Mouse (Mus musculus) fibroblast of lung, adult 2 months (primary cell): ENCODE results near the gene Rnf185.

Experiments used
- DNase-seq: peaks from one replicate; pipeline ENCODE4 v3.0.0-alpha.2; 2011; ENCODE audit warnings: low read depth

Rnf185 gene

DNA sequence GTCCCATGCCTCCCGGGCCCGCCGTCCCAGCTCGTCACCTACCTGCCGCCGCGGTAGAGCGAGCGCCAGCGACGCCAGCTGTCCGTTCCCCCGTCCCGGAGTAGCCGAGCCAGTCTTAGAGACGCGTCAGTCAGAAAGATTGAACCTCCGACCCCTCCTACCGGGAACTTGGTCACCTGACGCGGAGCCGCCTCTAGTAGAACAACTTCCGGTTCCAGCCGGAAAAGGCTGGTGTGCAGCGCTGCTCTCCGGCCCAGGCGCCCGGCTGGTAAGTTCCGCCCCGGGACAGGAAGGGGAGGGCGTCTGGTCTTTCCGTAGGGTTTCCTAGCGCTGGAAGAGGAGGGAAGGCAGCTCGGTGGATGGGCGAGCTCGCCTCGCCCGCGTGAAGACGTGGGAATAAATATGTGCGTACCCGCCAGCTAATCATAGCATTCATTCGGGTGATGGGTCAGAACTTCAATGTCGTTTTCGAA, at the start of gene Rnf185:
Rnf185 (minus strand) TSS at position 197 of the 473 bp plus-strand sequence.
- DNase-seq: peak; percentile 86

DNA sequence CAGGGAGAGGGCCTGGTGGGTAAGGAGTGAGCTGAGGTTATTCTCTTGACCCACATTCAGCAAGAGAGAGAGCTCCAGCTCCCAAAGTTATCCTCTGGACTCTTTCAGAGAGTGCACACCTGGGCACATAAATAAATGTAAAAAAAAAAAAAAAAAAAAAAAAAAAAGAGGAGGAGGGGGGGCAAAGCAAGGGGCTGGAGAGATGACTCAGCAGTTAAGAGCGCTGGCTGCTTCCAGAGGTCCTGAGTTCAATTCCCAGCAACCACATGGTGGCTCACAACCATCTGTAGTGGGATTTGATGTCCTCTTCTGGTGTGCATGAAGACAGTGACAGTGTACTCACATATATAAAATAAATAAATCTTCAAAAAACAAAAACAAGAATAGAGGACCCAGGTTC, 45.1 kb upstream of the Rnf185 start:
- DNase-seq: no peak

DNA sequence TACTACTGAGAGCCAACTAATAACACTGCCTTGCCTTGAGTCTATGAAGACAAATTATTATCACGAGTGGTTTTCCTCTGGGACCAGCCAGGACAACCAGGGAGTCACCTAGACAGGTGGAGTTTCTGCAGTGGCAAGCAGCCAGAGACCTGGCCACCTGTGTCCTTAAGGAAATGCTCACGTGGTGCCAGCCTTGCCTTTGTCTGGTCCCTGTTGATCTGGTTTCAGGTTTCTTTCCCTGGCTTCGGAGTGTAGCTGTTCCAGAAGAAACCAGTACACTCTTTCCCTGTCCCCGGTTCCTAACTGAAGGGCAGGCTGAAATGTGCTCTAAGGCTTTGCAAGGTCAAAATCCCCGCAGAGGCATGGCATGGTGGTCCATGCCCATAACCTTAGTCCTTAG, 44.6 kb upstream of the Rnf185 start:
- DNase-seq: no peak

DNA sequence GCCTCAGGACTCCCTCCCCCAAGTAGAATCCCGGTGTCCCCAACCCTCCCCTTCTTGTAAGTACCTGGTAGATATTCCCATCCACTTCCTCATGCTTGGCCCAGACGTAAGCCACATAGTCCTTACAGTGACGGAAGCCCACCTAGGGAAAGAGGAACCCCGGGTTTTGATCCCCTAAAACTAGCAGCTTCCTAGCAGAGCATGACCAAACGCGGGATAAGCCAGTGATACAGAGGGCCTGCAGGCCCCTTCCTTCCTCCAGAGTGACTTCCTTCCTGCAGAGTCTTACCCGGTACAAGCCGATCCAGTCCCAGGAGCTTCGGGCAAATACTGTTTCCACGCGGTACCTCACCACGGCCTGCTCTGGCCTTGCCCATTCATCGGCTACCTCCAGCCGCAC, 43.3 kb upstream of the Rnf185 start:
- DNase-seq: no peak

DNA sequence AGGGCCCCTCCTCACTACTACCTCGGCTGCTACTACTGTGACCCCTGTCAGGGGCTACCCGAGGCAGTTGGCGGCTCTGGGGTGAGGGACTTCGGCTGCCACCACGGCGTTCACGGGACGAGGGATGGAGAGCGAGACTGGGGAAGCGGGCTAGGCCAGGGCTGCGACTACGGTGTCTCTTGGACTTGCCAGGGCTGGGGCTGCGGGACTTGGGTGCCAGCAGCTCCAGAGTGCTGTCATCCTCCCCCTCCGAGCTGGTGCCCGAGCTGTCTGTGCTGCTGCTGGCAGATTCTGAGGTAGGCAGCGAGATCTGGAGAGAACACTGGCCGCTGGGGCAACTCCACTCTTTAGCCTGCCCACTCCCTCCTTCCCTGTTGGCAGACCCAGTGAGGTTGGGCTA, 42.7 kb upstream of the Rnf185 start:
- no peak for DNase-seq

DNA sequence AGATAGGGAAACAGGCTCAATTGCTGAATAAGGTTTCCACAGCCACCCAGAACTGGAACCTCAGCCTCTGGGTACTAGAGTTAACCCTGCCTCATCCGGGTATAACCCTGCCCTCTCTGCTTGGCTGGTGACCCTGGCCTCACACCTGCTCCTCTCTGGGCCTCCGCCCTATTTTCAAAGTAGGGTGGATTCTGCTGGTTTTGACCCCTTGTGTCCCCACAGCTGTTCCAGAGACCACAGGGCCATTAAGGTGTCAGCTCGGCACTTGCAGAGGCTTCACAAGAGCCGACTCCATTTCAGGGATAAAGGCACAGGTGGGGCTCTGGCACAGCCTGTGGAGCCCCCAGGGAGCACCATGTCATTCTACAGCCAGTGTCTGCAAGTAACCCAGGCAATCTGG, 40.6 kb upstream of the Rnf185 start:
- DNase-seq: no peak

DNA sequence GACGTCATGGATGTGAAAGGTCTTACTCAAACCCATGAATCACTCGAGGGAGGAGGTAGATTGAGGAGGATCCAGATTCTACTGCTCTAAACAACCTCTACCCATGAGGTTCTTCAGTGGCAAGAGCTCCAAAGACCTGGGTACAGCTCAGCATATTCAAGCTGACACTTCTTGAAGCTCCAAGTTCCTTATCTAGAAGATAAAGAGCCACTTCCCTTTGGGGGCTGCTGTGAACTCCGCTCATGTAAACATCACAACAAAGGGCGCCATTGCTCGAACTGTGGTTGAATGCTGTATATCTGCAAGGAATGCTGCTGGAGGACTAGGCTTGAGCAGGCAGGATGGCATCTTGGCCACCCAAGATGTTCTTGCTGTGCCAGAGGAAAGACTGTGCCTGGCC, 36.9 kb upstream of the Rnf185 start:
- DNase-seq: no peak

DNA sequence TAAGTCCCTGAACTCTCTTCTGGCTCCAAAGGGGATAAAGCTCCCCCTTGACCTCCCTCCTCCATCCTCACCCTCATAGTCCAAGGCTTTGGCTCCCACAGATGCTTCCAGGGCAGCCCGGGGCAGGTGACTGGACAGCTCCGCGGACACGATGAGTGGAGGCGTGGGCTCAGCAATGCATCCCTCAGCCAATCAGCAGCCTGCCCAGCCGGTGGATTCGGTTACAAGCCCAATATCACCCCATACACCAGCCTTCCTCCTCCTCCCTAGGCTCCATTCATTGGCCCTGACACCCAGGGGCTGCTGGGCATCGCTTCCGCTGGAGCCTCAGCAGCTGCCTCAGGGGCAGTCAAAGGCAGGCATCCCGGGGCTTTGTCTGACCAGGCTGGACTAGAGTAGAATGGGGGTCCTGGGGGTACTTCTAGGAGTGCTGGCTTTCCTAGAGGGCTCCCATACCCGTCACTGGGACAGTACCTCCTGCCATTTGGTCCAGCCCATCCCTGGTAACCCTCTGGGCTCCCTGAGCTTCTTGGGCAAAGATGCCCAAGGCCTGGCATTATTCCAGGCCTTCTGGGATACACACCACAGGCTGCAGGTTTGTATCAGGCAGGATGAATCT, 35.9 kb upstream of the Rnf185 start, which contains the start of gene Pla2g3:
Pla2g3 (plus strand) TSS at position 333 of the 619 bp plus-strand sequence.
- no peak for DNase-seq

DNA sequence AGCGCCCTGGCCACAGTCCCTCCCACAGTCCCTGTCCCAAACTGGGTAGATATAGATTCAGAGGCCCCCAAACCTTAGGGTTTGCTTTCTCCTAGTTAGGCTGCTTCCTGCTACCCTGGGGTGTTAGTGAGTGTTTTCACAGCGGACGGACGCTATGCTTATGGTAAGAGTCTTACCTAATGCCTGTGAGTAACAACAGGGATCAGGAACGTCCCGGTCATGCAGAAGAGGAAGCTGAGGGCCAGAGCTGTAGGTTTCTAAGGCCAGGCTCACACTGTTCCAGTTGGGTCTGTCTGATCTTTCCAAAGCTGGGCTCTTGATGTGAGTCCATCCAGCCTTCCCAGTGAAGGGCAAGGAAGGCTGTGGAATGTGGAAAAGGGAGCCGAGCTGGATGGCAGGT, 34.2 kb upstream of the Rnf185 start:
- no peak for DNase-seq

DNA sequence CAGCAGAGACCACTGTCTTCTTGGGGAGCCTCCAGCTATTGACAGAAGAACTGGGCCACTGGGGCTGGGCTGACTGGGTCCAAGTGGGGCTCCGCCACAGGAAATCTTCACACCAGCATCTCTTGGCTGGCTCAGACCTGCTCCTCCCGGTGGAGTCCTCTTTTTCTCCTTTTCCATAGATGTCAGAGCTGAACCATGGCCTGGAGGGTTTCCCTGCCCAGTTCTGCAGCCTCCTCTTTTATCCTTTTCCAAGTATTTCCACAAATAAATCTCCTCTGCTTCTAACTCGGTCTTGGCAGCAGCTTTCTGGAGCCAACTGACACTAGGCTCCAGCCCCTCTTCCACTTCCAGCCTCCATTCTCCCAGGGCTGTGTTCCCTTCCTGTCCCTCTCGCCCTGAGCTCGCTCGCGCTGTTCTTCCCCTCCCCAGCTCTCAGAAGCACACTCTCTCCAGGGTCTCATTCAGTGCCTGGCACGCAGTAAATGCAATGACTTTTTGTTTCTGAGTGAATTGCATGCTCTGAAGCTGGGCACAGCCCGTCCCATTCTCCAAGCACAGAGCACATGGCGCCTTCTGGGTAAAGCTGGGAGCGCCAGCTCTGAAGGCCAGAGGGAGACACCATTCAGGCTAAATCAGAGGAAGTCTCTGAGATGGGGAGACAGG, 31.9 kb upstream of the Rnf185 start:
- DNase-seq: no peak

DNA sequence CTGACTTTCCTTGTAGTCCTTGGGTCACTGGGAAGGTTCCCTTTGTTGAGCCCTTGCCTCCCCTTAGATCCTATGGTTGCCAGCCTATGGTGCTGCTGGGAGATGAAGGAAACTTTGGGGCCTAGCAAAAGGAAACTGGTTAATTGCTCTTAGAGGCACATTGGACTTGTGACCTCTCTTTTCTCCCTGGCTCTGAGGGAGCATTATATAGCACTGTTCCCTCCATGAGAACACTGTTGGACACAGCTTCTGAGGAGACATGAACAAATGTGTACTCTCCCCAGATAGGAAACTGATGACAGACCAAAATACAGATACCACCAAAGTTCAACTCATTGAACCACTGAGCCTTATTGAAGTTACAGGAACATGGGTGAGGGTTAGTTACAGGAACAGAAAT, 23.3 kb upstream of the Rnf185 start:
- no peak for DNase-seq

DNA sequence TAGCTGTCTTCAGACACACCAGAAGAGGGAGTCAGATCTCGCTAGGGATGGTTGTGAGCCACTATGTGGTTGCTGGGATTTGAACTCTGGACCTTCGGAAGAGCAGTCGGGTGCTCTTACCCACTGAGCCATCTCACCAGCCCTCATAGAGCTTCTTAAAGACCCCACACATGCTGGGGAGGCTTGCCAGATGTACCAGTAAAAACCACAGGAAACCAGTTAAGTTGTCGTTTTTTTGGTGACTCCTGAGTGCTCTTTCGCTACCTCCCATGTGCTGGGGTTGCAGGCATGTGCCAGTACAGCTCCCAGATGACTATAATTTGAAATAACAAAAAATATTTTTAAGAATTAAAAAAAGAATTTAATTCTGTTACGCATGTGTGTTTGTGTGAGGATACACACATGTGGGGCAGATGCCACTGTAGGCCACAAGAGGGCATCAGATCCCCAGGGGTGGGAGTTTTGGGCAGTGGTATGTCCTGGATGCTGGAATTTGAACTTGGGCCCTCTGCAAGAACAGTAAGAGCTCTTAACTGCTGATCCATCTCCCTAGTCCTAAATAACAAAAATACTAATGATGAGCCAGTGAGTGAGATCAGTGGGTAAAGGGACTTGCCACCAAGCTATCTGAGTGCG, 22.4 kb upstream of the Rnf185 start:
- DNase-seq: no peak

DNA sequence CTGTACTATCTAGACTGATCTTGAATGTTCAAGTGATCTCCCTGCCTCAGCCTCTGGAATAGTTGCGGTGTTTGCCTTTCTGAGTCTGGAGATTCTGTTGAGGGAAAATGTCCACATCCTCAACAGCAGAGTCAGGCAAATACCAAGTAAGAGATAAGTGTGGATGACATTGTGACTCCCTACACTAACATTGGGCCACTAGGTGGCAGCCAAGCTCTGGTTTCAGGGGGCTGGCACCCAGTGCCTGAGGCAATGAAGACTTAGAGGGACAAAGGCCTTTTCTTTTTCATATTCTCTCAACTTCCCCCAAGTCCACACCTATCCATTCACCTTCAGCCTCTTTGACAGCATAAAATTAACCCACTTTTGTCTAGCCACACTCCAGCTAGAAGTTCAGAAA, 20.3 kb upstream of the Rnf185 start:
- DNase-seq: peak; percentile 54

DNA sequence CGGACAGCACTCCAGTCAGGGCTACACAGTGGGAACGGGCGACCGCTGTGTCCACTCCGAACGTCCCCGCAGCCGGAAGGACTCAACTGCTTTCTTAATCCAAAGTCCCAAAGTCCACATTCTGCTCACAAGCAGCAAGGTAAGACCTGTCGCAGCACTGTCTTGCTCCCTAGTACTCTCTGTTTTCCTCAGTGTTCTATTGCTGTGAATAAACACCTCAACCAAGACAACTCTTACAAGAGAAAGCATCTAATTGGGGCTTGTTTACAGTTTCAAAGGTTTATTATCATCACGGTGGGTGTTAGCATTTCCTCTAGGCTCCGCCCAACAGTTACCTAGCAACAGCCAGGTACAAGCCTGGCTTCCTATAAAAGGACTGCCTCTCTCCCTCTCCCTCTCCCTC, 19.3 kb upstream of the Rnf185 start:
- DNase-seq: no peak

DNA sequence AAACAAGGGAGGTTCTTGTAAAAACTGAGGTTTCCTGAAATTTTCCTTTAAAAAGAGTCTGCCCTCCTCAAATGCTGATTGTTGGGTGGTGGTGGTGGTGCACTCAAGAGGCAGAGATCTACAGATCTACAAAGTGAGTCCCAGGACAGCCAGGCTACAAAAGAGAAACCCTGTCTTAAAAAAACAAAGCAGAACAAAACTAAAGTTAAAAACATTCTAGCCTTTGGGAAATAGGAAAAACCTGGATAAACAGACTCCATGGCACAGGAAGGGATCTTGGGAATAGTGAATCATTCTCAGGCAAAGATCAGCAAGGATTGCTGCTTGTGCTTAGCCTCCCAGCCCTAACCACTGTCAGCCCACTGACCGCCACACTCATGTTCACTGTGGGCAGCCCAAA, 10.7 kb upstream of the Rnf185 start:
- DNase-seq: no peak

DNA sequence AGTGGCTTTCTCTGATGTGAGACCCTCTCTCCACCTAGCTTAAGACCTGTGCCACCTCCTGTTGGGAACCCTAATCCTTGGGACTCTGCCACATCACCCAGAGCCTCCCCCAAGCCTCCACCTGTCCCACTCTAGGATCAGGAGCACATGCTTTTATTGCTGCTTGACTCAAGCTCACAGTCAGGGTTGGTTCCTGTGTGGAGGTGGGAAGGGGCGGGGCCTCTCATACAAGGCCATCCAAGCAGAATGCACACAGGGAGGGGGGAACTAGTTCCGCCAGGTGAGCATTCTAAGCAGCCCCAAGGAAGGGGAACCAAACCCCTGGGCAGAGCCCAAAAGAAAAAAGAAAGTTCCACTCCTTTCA, 6.9 kb upstream of the Rnf185 start:
- DNase-seq: no peak

DNA sequence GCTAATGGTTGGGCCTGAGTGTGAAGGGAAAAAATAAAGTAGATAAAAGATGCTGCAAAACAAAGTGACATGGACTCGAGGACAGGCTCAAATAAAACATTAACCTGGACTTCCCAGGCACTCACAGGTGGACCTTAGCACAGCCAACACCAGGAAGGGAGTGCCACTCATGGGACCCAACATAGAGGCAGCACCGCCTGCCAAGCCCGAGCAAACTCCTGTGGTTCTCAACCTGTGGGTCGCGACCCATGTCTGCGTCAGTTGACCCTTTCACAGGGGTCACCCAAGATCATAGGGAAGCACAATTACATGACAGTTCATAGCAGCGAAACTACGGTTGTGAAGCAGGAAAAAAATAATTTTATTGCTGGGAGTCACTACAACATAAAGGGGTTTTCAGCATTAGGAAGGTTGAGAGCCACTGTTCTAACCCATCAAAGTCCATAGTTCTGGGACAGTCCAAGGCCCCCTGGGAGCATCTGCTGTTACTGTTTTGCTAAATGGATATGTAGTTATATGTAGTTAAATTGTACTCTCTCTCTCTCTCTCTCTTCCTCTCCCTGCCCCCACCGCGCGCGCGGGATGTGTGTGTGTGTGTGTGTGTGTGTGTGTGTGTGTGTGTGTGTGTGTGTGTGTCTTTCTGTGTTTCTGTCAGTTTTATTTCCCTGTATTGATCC, 6.4 kb upstream of the Rnf185 start:
- no peak for DNase-seq

DNA sequence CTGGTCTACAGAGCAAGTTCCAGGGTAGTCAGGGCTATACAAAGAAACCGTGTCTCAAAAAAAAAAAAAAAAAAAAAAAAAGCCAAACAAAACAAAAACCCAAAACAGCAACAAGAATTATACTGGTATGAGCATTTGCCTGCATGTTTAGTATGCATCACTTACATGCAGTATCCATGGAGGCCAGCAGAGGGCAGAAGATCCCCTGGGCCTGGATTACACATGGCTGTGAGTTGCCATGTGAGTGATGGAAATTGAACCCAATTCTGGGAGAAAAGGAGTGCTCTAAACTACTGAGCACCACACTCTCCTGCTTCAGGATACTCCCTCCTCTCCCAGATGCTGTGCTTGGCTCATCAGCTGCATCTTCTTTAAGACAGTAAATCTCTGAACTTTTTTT, 4.2 kb upstream of the Rnf185 start:
- no peak for DNase-seq

DNA sequence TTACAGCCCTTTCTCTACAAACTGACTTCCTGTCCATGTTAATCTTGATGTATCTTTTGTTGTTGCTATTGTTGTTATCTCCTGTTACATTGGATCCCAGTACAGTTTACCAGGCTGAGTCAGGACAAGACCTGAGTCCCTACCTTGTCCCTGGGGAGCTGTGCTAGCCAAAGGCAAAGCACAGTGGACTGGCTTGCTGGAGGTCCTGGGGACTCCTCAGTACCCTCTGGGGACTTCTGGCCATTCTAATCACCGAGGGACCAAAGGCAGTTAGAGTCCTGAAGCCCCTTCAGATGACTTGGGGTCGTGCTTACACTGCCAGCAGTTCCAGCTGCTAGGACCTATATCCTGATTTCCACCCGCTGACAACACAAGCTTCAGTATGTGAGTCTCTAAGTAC, 2.3 kb upstream of the Rnf185 start:
- no peak for DNase-seq

DNA sequence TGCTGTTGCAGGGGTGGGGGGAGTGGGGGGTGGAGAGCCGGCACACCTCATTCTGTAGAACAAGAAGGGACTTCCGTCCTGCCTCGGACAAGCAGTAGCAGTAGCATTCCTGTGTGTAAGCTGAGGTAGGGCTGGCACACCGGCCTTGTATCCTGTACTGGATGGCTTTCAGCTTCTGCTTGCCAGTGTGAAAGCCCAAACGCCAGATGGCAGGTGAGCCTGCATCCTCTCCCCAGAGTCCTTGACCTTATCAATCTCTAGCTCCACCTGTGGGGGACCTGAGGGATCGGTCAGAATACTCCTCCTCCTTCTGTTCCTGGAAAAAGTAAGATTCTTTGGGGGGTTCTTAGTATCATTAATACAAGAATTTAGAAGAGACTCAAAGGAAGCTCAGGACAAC, 1.3 kb upstream of the Rnf185 start:
- DNase-seq: no peak

DNA sequence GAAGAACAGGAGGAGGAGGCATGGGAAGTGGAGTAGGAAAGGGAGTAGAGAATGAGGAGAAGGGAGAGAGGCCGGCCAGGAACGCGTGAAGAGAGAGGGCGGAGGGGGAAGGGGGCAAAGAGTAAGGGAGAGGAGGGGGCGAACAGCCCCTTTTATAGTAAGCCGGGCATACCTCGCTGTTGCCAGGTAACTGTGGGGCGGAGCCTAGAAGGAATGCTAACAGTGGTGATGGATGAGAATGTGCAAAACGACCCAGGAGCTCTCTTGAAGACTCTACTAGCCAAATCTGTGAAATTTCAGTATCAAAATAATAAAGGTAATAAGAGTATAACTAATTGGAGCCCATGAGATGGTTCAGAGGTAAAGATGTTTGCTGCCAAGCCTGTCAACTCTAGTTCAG, 606 bp upstream of the Rnf185 start:
- DNase-seq: no peak

DNA sequence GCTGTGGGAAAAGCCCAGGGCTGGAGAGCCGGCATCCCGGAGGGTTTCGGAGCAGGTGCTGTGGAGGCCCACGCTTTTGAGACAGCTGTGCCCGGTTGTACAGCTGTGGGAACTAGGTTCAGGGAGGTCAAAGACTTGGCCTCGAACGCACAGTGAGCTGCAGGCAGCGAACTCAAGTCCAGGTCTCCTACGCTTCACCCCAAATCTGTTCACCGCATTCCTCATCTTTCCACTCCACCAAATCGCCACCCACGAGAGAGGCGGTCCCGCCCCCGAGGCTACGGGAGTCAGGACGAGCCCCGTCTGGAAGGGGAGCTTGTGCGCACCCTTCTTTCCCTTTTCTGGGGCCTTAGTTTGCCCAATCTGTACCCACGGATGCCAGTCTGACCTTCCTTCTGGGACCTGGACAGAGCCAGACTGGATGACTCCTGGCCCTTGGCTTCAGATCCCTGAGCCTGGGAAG, 431 bp downstream of the Rnf185 start:
- DNase-seq: no peak

DNA sequence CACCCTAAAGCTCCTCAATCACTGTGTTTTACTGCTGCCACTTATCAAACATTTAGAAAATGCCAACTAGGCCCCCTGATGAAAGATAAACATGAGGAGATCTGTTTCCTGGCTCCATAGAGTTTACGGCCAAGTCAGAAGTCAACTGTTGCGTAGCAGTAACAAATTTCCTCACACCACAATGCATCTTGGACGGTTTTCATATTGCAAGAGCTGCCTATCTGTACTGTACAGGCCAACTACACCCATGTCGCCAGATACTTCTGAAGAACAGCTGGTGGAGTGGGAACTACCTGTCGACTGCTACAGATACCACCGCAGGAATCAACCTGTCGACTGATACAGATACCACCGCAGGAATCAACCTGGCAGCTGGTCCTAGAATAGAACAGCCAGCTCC, 7.3 kb downstream of the Rnf185 start:
- DNase-seq: no peak
